Mouse (Mus musculus): ENCODE measurements around the gene Trpt1.

DNA sequence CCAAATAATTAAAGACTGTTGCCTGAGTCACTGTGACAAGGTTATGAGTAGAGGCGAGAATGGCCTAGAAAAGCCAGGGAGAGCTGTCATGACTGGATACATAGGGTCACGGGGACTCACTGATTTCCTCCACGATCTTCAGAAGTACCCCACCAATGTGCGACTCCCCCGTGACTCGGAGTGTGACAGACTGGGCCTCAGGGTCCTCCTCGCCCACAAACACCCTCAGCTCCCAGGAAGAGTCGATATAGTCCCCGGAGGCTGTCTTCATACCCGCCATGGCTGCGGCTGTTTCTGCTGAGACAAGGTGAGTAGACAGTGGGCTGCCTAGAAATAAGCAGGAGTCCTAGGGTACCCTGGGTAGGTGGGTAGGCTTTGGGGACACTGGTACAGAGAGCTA, 22.6 kb downstream of the Trpt1 start:
- TF ChIP-seq POLR2A (IDR thresholded peaks at IDR 0.05; ENCODE audit: low read depth, low read length) (no peak), CTCF (IDR thresholded peaks at IDR 0.05; ENCODE audit: extremely low read depth, insufficient read depth, insufficient read length, insufficient replicate concordance) (no peak)

Measured in spleen, adult 2 months (tissue).